Mouse (Mus musculus): ENCODE results near the gene Lefty2. TPM values are rescaled to one million over a fixed set of nuclear protein-coding genes. Genes with fewer than 3 reads are reported as not detected.
"Not testable (repeated sequence)": the region's sequence is repeated elsewhere in the genome, so short reads cannot be mapped to it uniquely, and the experiment has no call there.

Lefty2 gene
- total RNA-seq, 2 experiments from 2014 or later: not detected

- peak; percentile 56 for DNase-seq
These were observed 43.9 kb downstream of the Lefty2 start for GRCm38 (mm10) chr1:180936610-180937398.

- not testable (repeated sequence) for DNase-seq
These were observed 44.7 kb downstream of the Lefty2 start for GRCm38 (mm10) chr1:180937631-180938030.

- DNase-seq: not testable (repeated sequence)
These were observed 45.9 kb downstream of the Lefty2 start for GRCm38 (mm10) chr1:180938781-180939180.

DNA sequence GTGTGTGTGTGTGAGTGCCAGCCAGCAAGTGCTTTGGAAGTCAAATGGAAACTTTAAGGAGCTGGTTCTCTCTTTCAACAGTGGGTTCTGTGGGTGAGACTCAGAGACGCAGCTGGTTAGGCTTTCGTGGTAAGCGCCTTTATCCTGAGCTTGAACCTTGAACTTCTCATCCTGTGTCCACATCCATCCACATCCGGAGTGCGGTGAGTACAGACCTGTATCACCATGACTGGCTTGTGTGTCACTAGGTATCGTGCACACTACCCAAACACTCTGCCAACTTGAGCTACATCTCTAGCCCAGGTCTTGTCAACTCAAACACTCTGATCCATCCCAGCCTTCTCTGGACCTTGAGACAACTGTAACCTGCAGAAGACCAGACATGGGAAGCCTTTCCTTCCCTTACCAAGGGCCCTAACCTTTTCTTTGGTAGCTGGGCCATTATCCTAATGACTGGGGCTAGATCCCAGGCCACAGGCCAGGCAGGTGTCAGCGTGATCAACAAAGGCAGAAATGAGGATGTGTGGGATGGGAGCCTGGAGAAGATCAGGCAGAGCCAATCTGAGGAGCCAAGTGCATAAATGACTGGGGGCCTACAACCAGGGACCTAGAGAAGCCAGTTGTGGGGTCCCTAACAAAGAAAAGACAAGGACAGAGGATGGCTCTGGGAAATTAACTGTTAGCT lies 48.0 kb downstream of the Lefty2 start:
- DNase-seq: no peak

DNA sequence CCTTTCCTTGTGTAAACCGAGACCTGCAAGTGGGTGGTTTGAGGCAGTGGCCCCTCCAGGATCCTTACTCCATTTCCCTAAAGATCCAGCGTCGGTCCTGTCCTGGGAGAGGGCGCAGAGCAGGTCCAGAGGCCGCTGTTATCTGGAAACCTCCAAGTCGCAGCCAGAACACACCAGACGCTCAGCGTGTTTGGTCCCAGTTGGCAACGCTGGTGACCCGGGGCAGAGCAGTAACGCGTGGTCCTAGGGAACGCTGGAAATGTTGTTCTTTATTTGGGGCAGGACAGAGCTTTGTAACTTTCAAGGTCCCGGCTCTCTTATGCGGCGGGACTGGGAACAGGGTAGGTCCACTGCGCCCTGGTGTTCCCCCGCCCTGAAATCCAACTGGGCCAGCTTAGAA lies 48.8 kb downstream of the Lefty2 start:
- DNase-seq: peak; percentile 43

GRCm38 (mm10) chr1:180942166-180943031 lies 49.5 kb downstream of the Lefty2 start, which contains the start of gene Tmem63a:
Gene Tmem63a, plus strand, starts transcription at chr1:180942344.
- peak; percentile 81 for DNase-seq

GRCm38 (mm10) chr1:180943032-180943644 lies 50.2 kb downstream of the Lefty2 start:
- no peak for DNase-seq

DNA sequence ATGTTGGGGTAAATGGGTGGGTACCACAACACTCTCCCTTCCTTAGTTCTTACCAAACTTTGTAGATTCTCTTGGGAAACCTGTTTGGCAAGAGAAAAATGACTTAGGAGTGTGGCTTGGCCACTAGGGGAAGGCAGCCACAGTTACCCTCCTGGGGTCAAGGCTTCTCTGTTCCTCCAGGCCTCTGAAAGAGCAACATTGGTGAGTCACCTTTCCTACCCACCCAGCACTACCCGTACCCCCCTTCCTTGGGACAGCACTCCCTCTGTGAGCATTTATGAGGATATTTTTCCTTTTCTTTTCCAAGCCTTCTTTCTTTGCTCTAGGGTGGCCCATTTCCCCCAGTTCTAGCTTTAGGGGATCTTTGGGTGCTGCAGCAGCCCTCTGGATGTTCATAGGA lies 51.0 kb downstream of the Lefty2 start:
- DNase-seq: no peak

GRCm38 (mm10) chr1:180944553-180944952 lies 51.6 kb downstream of the Lefty2 start:
- DNase-seq: no peak

- DNase-seq: peak; percentile 70
These were observed 52.4 kb downstream of the Lefty2 start for GRCm38 (mm10) chr1:180945001-180945980.

DNA sequence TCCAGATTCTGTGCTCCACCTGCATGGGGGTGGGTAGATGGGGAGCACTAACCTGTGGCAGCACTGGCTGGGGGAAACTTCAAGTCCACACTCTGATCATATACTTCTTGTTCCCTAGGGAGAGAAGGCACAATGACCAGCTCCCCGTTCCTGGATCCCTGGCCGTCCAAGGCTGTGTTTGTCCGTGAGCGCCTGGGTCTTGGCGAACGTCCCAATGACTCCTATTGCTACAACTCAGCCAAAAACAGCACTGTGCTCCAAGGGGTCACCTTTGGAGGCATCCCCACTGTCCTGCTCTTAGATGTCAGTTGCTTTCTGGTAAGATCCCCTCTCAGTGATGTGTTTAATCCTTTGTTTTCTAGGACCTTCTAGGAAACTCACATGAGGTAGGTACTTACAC lies 53.5 kb downstream of the Lefty2 start:
- DNase-seq: no peak

Other genes with a start within 250 kb of the Lefty2 start
- not detected for gene Mixl1, start 196.1 kb upstream of the Lefty2 start, total RNA-seq (2021)
- 10 to 100 TPM; 35.8 to 36.5 TPM for gene Acbd3, start 167.1 kb upstream of the Lefty2 start, total RNA-seq (2021)
- 1,000 to 10,000 TPM in 1 of 2 experiments, 100 to 1,000 TPM in 1; 959 to 1,008 TPM for gene H3f3a, start 79.2 kb upstream of the Lefty2 start, total RNA-seq (2021)
- 10 to 100 TPM; 17.7 to 19.8 TPM for gene Sde2, start 42.0 kb upstream of the Lefty2 start, total RNA-seq (2021)
- 10 to 100 TPM; 16.1 to 18.8 TPM for gene Pycr2, start 11.2 kb downstream of the Lefty2 start, total RNA-seq (2021)
- under 1 TPM; 0.48 to 0.79 TPM for gene Lefty1, start 41.9 kb downstream of the Lefty2 start, total RNA-seq (2021)
- gene Tmem63a, start 49.2 kb downstream of the Lefty2 start, total RNA-seq (2021): 10 to 100 TPM; 17.7 to 18.0 TPM
- 10 to 100 TPM; 11.6 to 13.8 TPM for gene Ephx1, start 127.8 kb downstream of the Lefty2 start, total RNA-seq (2021)
- not detected for gene 9130409I23Rik, start 158.1 kb downstream of the Lefty2 start, total RNA-seq (2021)

Data from heart, postnatal 4 days (tissue).